Mouse (Mus musculus): Measurements from ENCODE around the gene Tfap2a. TPM values are rescaled to one million over a fixed set of nuclear protein-coding genes. Genes with fewer than 3 reads are reported as not detected.

The Tfap2a gene
- total RNA-seq (2023) = not detected in 2 replicates

GRCm38 (mm10) chr13:40738196-40738880, at the start of gene Tfap2a:
Gene Tfap2a, minus strand, starts transcription at chr13:40738376.

Other genes with a start within 250 kb of the Tfap2a start
- 194 and 277 TPM in 2 replicates for gene Gcnt2, start 121.4 kb upstream of the Tfap2a start, total RNA-seq (2023)

Data from neutrophil, adult 65 days (primary cell).